Mouse (Mus musculus) MEL (cell line): ENCODE data around the gene Dmtf1. TPM values are rescaled to one million over a fixed set of nuclear protein-coding genes. Genes with fewer than 3 reads are reported as not detected.

ENCODE experiments used
- DNase-seq: peaks from one replicate; pipeline ENCODE4 v3.0.0; 2011; ENCODE audit warnings: low read depth, low spot score
- H3K27ac ChIP-seq: 2 replicates; pipeline ENCODE4 v1.5.1; 2012; ENCODE audit warnings: low read depth, mild to moderate bottlenecking, control low read depth, low read length, moderate library complexity; ENCODE audit not compliant: control insufficient read depth
- H3K27me3 ChIP-seq, 2 experiments: fragments of 150-350 bp in 1 of 2; sonication (generic) in 1 of 2; 2 replicates each; pipeline ENCODE4 v1.6.1; 2012; ENCODE audit warnings: low read length in 2 of 2, mild to moderate bottlenecking in 2 of 2, improper control_type of control experiment in 1 of 2, moderate library complexity in 1 of 2; ENCODE audit not compliant: insufficient read depth in 2 of 2, control insufficient read depth in 1 of 2
- H3K36me3 ChIP-seq, 2 experiments: 2 replicates each; pipeline ENCODE4 v1.6.1; 2012 to 2014; ENCODE audit warnings: low read length in 2 of 2, improper control_type of control experiment in 1 of 2, inconsistent platforms in 1 of 2, mild to moderate bottlenecking in 1 of 2; ENCODE audit not compliant: insufficient read depth in 2 of 2, control insufficient read depth in 1 of 2
- H3K4me1 ChIP-seq, 2 experiments: fragments of 150-350 bp in 1 of 2; sonication (generic) in 1 of 2; 2 replicates each; pipeline ENCODE4 v1.6.1; 2012; ENCODE audit warnings: low read length in 2 of 2, improper control_type of control experiment in 1 of 2, mild to moderate bottlenecking in 1 of 2; ENCODE audit not compliant: insufficient read depth in 2 of 2, control insufficient read depth in 1 of 2
- H3K4me3 ChIP-seq, 2 experiments: fragments of 150-350 bp in 1 of 2; sonication (generic) in 1 of 2; 2 replicates each; pipeline ENCODE4 v1.5.1; 2012; ENCODE audit warnings: low read depth in 2 of 2, low read length in 2 of 2, mild to moderate bottlenecking in 2 of 2, moderate library complexity in 2 of 2, control low read depth in 1 of 2, improper control_type of control experiment in 1 of 2; ENCODE audit not compliant: control insufficient read depth in 1 of 2, insufficient read depth in 1 of 2
- H3K79me2 ChIP-seq: 2 replicates; pipeline ENCODE4 v1.6.1; 2012; ENCODE audit warnings: mild to moderate bottlenecking, low read length, moderate library complexity; ENCODE audit not compliant: control insufficient read depth, poor library complexity, insufficient read depth
- H3K9ac ChIP-seq: 2 replicates; pipeline ENCODE4 v1.6.1; 2012; ENCODE audit warnings: low read depth, mild to moderate bottlenecking, control low read depth, low read length, moderate library complexity; ENCODE audit not compliant: control insufficient read depth, poor library complexity, severe bottlenecking
- H3K9me3 ChIP-seq: fragments of 150-350 bp; sonication (generic); replicated peaks from 2 replicates; pipeline ENCODE4 v1.6.1; 2012; ENCODE audit warnings: mild to moderate bottlenecking, low read length, improper control_type of control experiment, moderate library complexity; ENCODE audit not compliant: insufficient read depth
- CTCF ChIP-seq, 3 experiments: IDR thresholded peaks in 2 of 3; conservative IDR thresholded peaks in 1 of 3; 2 replicates each; pipeline ENCODE4 v1.5.1; 2011 to 2012; ENCODE audit warnings: low read length in 3 of 3, low read depth in 2 of 3, mild to moderate bottlenecking in 2 of 3, improper control_type of control experiment in 1 of 3, inconsistent platforms in 1 of 3, mixed read lengths in 1 of 3, moderate library complexity in 1 of 3; ENCODE audit not compliant: control insufficient read depth in 1 of 3, insufficient read depth in 1 of 3, poor library complexity in 1 of 3, severe bottlenecking in 1 of 3
- JUND ChIP-seq: IDR thresholded peaks from 2 replicates; pipeline ENCODE4 v1.6.1; 2011; ENCODE audit warnings: low read depth, mild to moderate bottlenecking, improper control_type of control experiment, low read length
- MEF2A ChIP-seq: IDR thresholded peaks from 2 replicates; pipeline ENCODE4 v1.6.1; 2014; ENCODE audit warnings: low read depth, mild to moderate bottlenecking, inconsistent platforms, low read length, improper control_type of control experiment; ENCODE audit not compliant: poor library complexity, insufficient replicate concordance, severe bottlenecking; ENCODE audit errors: extremely low read depth
- POLR2AphosphoS2 ChIP-seq: IDR thresholded peaks from 2 replicates; pipeline ENCODE4 v1.6.1; 2011; ENCODE audit warnings: low read length, improper control_type of control experiment
- RAD21 ChIP-seq: IDR thresholded peaks from 2 replicates; pipeline ENCODE4 v1.6.1; 2011; ENCODE audit warnings: mild to moderate bottlenecking, low read depth, low read length, improper control_type of control experiment
- SIN3A ChIP-seq: IDR thresholded peaks from 2 replicates; pipeline ENCODE4 v1.6.1; 2012; ENCODE audit warnings: low read length, improper control_type of control experiment, inconsistent platforms
- TCF12 ChIP-seq: IDR thresholded peaks from 2 replicates; pipeline ENCODE4 v1.6.1; 2014; ENCODE audit warnings: low read depth, mild to moderate bottlenecking, inconsistent platforms, low read length, improper control_type of control experiment, moderate library complexity
- ZC3H11A ChIP-seq: IDR thresholded peaks from 2 replicates; pipeline ENCODE4 v1.6.1; 2012; ENCODE audit warnings: low read depth, mild to moderate bottlenecking, inconsistent platforms, low read length, improper control_type of control experiment
- ZKSCAN1 ChIP-seq: IDR thresholded peaks from 2 replicates; pipeline ENCODE4 v1.6.1; 2012; ENCODE audit warnings: low read depth, mild to moderate bottlenecking, inconsistent platforms, low read length, improper control_type of control experiment, moderate library complexity
- ZMIZ1 ChIP-seq: IDR thresholded peaks from 2 replicates; pipeline ENCODE4 v1.6.1; 2012; ENCODE audit warnings: low read depth, mild to moderate bottlenecking, inconsistent platforms, low read length, improper control_type of control experiment, moderate library complexity
- polyA plus RNA-seq, 2 experiments: library from polyadenylated mRNA; stranded (reverse) in 1 of 2; unstranded in 1 of 2; fragments of >175 nt in 1 of 2; fragments of >200 nt in 1 of 2; gene quantifications; 2 replicates each; pipeline versions ENCODE4 v1.2.1 to v1.2.4; 2012; ENCODE audit warnings: low replicate concordance in 2 of 2, low read depth in 1 of 2; ENCODE audit not compliant: insufficient read length in 2 of 2, insufficient read depth in 1 of 2, missing spikeins in 1 of 2
- total RNA-seq: library from RNA; depleted of rRNA; stranded (reverse); fragments of 300-350 nt; gene quantifications from 2 replicates; pipeline ENCODE4 v1.2.3, GENCODE M21; 2012

Gene Dmtf1
- total and polyA plus RNA-seq, 3 experiments = 18.7 to 78.4 (median 22.0) TPM

- H3K9me3 ChIP-seq = no peaks in the 10 kb centered on the region
- no peaks in the 10 kb centered on the region for H3K79me2 ChIP-seq
- H3K4me3 ChIP-seq = no peak overlapping the region
- no peak overlapping the region for H3K9ac ChIP-seq
- TF ChIP-seq ZC3H11A (no peak), MEF2A (no peak), RAD21 (no peak), ZKSCAN1 (no peak), POLR2AphosphoS2 (no peak), JUND (no peak), SIN3A (no peak)
- no peak overlapping the region for H3K27ac ChIP-seq
- H3K36me3 ChIP-seq = no peaks in the 10 kb centered on the region
- DNase-seq = no peak
- H3K4me1 ChIP-seq = no peaks in the 10 kb centered on the region
- H3K27me3 ChIP-seq = peaks cover 0 to 2% of the 10 kb centered on the region in 2 experiments; a peak in 2 of 4 replicates
These were observed 81.6 kb downstream of the Dmtf1 start for GRCm38 (mm10) chr5:9079773-9080501.

- peak; percentile 3; the same call in 1 of the 2 replicates for TF ChIP-seq RAD21
- no peak for TF ChIP-seq SIN3A
- TF ChIP-seq ZMIZ1 = no peak
- peak in 1 of 3 experiments; percentile 5; a peak in 1 of 6 replicates for TF ChIP-seq CTCF (IDR thresholded peaks at IDR 0.05 in 2 of 3, conservative IDR thresholded peaks at IDR 0.05 in 1 of 3; ENCODE audit: control insufficient read depth in 1 of 3, insufficient read depth in 1 of 3, low read depth in 2 of 3, low read length in 3 of 3, poor library complexity in 1 of 3, severe bottlenecking in 1 of 3)
- DNase-seq = no peak
These were observed 88.3 kb downstream of the Dmtf1 start for GRCm38 (mm10) chr5:9073177-9073854.

GRCm38 (mm10) chr5:9071360-9071759 is 90.2 kb downstream of the Dmtf1 start:
- H3K9me3 ChIP-seq = no peaks in the 10 kb centered on the region
- no peaks in the 10 kb centered on the region for H3K36me3 ChIP-seq
- no peak overlapping the region for H3K27ac ChIP-seq
- H3K9ac ChIP-seq = no peak overlapping the region
- DNase-seq = no peak
- no peaks in the 10 kb centered on the region; a peak in 1 of 4 replicates for H3K4me1 ChIP-seq
- H3K4me3 ChIP-seq = no peak overlapping the region
- H3K79me2 ChIP-seq = no peaks in the 10 kb centered on the region
- peaks cover 0 to 4% of the 10 kb centered on the region in 2 experiments; a peak in 2 of 4 replicates for H3K27me3 ChIP-seq
- no peak for TF ChIP-seq RAD21
- no peak for TF ChIP-seq ZKSCAN1
- TF ChIP-seq TCF12 = no peak

More at GRCm38 (mm10) chr5:9073177-9073854, 88.3 kb downstream of the Dmtf1 start:
- H3K79me2 ChIP-seq = no peaks in the 10 kb centered on the region
- no peaks in the 10 kb centered on the region; a peak in 1 of 4 replicates for H3K4me1 ChIP-seq
- H3K4me3 ChIP-seq = no peak overlapping the region
- peaks cover 0 to 4% of the 10 kb centered on the region in 2 experiments; a peak in 2 of 4 replicates for H3K27me3 ChIP-seq
- H3K9me3 ChIP-seq = no peaks in the 10 kb centered on the region
- no peak overlapping the region for H3K27ac ChIP-seq
- no peak overlapping the region for H3K9ac ChIP-seq
- H3K36me3 ChIP-seq = no peaks in the 10 kb centered on the region
